Mouse (Mus musculus): Measurements from ENCODE around the gene Mybph.

DNA sequence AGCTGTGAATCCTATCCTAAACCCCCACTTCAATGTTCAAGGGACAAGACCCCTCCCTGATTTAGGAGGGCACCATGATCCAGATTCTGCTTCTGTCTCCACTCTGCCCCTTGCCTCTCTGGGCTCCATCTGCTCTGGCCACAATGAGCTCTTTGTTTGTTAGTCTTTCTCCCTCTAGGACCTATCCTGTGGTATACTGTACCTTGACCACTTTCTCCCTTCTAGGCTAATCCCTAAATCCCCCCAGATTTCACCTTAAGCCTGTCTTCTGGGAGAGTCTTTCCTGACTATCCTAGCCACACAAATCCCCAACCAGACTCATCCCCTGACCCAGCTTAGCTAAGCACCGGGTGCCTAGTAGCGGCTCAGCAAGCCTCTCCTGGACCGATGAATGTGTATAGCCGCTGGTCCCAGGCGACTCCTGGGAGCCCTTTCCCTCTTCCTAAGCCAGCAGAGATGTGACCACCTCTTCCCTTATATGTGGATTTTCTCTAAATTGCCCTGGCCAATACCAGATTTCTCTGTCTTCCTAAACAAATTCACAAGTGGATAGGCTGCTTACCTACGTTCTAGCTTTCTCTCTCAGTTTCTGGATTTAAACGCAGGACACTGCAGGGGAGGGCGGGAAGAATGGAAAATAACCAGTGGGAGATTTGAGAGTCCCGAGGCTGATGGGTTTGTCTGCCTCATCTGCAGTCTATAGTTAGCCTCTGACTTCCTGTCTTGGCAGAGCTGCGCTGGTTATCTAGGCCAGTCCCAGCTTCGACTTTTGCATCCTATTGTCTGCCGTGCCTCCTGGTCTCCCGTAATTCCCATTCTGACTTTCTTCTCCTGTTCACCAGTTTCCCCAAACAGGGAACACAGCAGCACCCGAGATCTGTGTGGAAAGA, 25.6 kb upstream of the Mybph start:
- TF ChIP-seq CTCF (IDR thresholded peaks at IDR 0.05; ENCODE audit: low read depth), result no peak
- TF ChIP-seq EP300 (IDR thresholded peaks at IDR 0.05; ENCODE audit: low read depth), result no peak
